Mouse (Mus musculus): ENCODE measurements at regions not wholly inside any gene's neighbourhood (a gene's known extent, or its start where the extent isn't known, plus 50 kb on each side); places are given as distances from the start of the nearest gene placed in this dataset.

DNA sequence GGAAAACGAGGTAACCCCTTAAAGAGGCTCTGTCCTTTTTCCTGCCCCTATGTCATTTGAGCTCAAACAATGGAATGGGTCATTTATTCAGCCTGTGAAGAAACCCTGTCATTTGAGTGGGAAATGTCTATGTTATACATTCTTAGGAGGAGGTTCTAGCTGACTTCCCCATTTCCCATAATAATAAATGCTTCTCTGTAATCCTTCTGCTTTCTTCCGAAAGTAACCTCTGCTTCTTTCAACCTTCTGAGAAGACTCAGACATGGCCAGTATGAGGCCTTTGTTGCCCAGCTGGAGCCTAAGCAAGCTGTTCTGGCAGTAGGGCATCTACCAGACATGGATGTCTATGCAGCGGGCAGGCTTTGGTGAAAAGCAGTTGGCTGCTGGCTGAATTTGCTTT is 150.2 kb upstream of the Pik3r1 start:
- no peak for TF ChIP-seq CTCF (conservative IDR thresholded peaks at IDR 0.05; ENCODE audit: low read length)
- TF ChIP-seq POU5F1 (IDR thresholded peaks at IDR 0.05; ENCODE audit: borderline replicate concordance, low read length), result no peak
- no peak for TF ChIP-seq NANOG (IDR thresholded peaks at IDR 0.05; ENCODE audit: borderline replicate concordance, low read length)

All from E14TG2a.4 (cell line).